Mouse (Mus musculus) brain, embryonic 14.5 days (tissue): ENCODE data around the gene Arfgef2.

Source experiments
- CTCF ChIP-seq: fragments of 200-500 bp; IDR thresholded peaks from 2 replicates; pipeline ENCODE4 v1.5.1; 2012; ENCODE audit warnings: inconsistent platforms, mild to moderate bottlenecking, moderate library complexity, borderline replicate concordance; ENCODE audit not compliant: insufficient read depth, insufficient read length; ENCODE audit errors: extremely low read depth
- POLR2A ChIP-seq: fragments of 200-500 bp; IDR thresholded peaks from 2 replicates; pipeline ENCODE4 v1.6.1; 2012; ENCODE audit warnings: mild to moderate bottlenecking, inconsistent platforms, borderline replicate concordance; ENCODE audit not compliant: poor library complexity, insufficient read depth, insufficient read length, severe bottlenecking; ENCODE audit errors: extremely low read depth

DNA sequence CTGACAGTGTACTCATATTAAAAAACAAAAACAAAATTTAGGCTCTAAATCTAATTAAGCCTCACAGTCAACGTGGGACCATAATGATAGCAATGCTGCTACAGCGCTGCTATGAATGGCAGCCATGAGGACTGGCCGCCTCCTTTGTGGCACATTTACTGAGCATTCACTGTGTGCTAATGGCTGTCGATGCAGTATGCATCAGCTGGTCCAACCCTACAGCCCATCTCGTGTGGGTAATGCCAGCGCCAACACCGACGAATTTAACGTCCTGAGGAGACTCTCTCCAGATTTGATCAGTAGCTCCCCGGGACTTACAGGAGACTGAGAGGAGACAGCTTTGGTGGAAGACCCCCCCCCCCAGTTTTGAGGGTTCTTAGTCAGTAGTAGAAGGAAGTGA is 31.1 kb upstream of the Arfgef2 start:
- TF ChIP-seq CTCF (no peak), POLR2A (no peak)
